Mouse (Mus musculus) CH12.LX (cell line): Measurements from ENCODE around the gene Ppfia3. TPM values are rescaled to one million over a fixed set of nuclear protein-coding genes. Genes with fewer than 3 reads are reported as not detected.

ENCODE experiments used
- DNase-seq: peaks from one replicate; pipeline ENCODE4 v3.0.0-alpha.2; 2013; ENCODE audit errors: extremely low read depth
- H3K27ac ChIP-seq: 2 replicates; pipeline ENCODE4 v1.5.1; 2012; ENCODE audit warnings: low read depth, mild to moderate bottlenecking, control low read depth, moderate library complexity; ENCODE audit not compliant: insufficient read depth
- H3K27me3 ChIP-seq: replicated peaks from 2 replicates; pipeline ENCODE3; 2012; ENCODE audit warnings: inconsistent platforms
- H3K36me3 ChIP-seq, 2 experiments: replicated peaks in 1 of 2; 2 replicates each; pipeline versions ENCODE3 to v1.6.1; 2012; ENCODE audit warnings: inconsistent platforms in 1 of 2, low read length in 1 of 2, mild to moderate bottlenecking in 1 of 2, mixed read lengths in 1 of 2, moderate library complexity in 1 of 2; ENCODE audit not compliant: control insufficient read depth in 1 of 2, insufficient read depth in 1 of 2
- H3K4me1 ChIP-seq, 2 experiments: 2 replicates each; pipeline ENCODE4 v1.6.1; 2012; ENCODE audit warnings: inconsistent platforms in 1 of 2, moderate library complexity in 1 of 2; ENCODE audit not compliant: insufficient read depth in 2 of 2, control insufficient read depth in 1 of 2
- H3K4me2 ChIP-seq: 2 replicates; pipeline ENCODE4 v1.6.1; 2012; ENCODE audit warnings: low read depth, mild to moderate bottlenecking, control low read depth; ENCODE audit not compliant: poor library complexity, insufficient read depth, severe bottlenecking
- H3K4me3 ChIP-seq, 3 experiments: fragments of 150-350 bp in 1 of 3; sonication (generic) in 1 of 3; replicated peaks in 1 of 3; 2 replicates each; pipeline versions ENCODE3 to v1.5.1; 2011 to 2012; ENCODE audit warnings: low read depth in 2 of 3, low read length in 2 of 3, mild to moderate bottlenecking in 2 of 3, moderate library complexity in 2 of 3, control low read depth in 1 of 3, improper control_type of control experiment in 1 of 3, inconsistent platforms in 1 of 3, mixed read lengths in 1 of 3; ENCODE audit not compliant: poor library complexity in 1 of 3
- H3K79me2 ChIP-seq: replicated peaks from 2 replicates; pipeline ENCODE4 v1.6.1; 2012; ENCODE audit warnings: mild to moderate bottlenecking, moderate library complexity; ENCODE audit not compliant: control insufficient read depth, poor library complexity, insufficient read depth, severe bottlenecking; ENCODE audit errors: extremely low read depth
- H3K9ac ChIP-seq: 2 replicates; pipeline ENCODE4 v1.6.1; 2012; ENCODE audit warnings: low read depth, mild to moderate bottlenecking, control low read depth, moderate library complexity; ENCODE audit not compliant: insufficient read depth
- H3K9me3 ChIP-seq: replicated peaks from 2 replicates; pipeline ENCODE3; 2012; ENCODE audit warnings: low read length, inconsistent platforms, mixed read lengths
- CHD1 ChIP-seq: IDR thresholded peaks from 2 replicates; pipeline ENCODE4 v1.6.1; 2012; ENCODE audit warnings: low read depth, low read length, improper control_type of control experiment, inconsistent platforms
- CHD2 ChIP-seq: IDR thresholded peaks from 2 replicates; pipeline ENCODE4 v1.6.1; 2011; ENCODE audit warnings: low read length, improper control_type of control experiment
- CTCF ChIP-seq, 2 experiments: IDR thresholded peaks in 1 of 2; conservative IDR thresholded peaks in 1 of 2; 2 replicates each; pipeline ENCODE4 v1.5.1; 2011 to 2012; ENCODE audit warnings: low read depth in 2 of 2, low read length in 2 of 2, improper control_type of control experiment in 1 of 2, inconsistent platforms in 1 of 2, mild to moderate bottlenecking in 1 of 2, moderate library complexity in 1 of 2
- E2F4 ChIP-seq: IDR thresholded peaks from 2 replicates; pipeline ENCODE4 v1.6.1; 2011; ENCODE audit warnings: low read depth, low read length, improper control_type of control experiment; ENCODE audit not compliant: insufficient replicate concordance
- ELF1 ChIP-seq: IDR thresholded peaks from 2 replicates; pipeline ENCODE4 v1.6.1; 2014; ENCODE audit warnings: low read depth, mild to moderate bottlenecking, inconsistent platforms, low read length, improper control_type of control experiment
- EP300 ChIP-seq: IDR thresholded peaks from 2 replicates; pipeline ENCODE4 v1.6.1; 2011; ENCODE audit warnings: low read length, improper control_type of control experiment
- ETS1 ChIP-seq: conservative IDR thresholded peaks from 2 replicates; pipeline ENCODE4 v1.6.1; 2012; ENCODE audit warnings: low read depth, mild to moderate bottlenecking, inconsistent platforms, low read length, improper control_type of control experiment, moderate library complexity
- GABPA ChIP-seq: IDR thresholded peaks from 2 replicates; pipeline ENCODE4 v1.6.1; 2012; ENCODE audit warnings: low read depth, low read length, improper control_type of control experiment, inconsistent platforms; ENCODE audit not compliant: insufficient replicate concordance
- HCFC1 ChIP-seq: IDR thresholded peaks from 2 replicates; pipeline ENCODE4 v1.6.1; 2012; ENCODE audit warnings: low read depth, mild to moderate bottlenecking, inconsistent platforms, low read length, improper control_type of control experiment
- JUN ChIP-seq: IDR thresholded peaks from 2 replicates; pipeline ENCODE4 v1.6.1; 2011; ENCODE audit warnings: low read depth, mild to moderate bottlenecking, low read length, improper control_type of control experiment, moderate library complexity; ENCODE audit not compliant: insufficient read depth
- JUND ChIP-seq: conservative IDR thresholded peaks from 2 replicates; pipeline ENCODE4 v1.6.1; 2011; ENCODE audit warnings: low read depth, low read length, improper control_type of control experiment
- MAFK ChIP-seq: IDR thresholded peaks from 2 replicates; pipeline ENCODE4 v1.6.1; 2011; ENCODE audit warnings: low read length, improper control_type of control experiment; ENCODE audit not compliant: insufficient replicate concordance
- MAX ChIP-seq: IDR thresholded peaks from 2 replicates; pipeline ENCODE4 v1.6.1; 2011; ENCODE audit warnings: low read length, improper control_type of control experiment
- MAZ ChIP-seq: IDR thresholded peaks from 2 replicates; pipeline ENCODE4 v1.6.1; 2012; ENCODE audit warnings: low read depth, mild to moderate bottlenecking, inconsistent platforms, low read length, improper control_type of control experiment, moderate library complexity
- MEF2A ChIP-seq: IDR thresholded peaks from 2 replicates; pipeline ENCODE4 v1.6.1; 2014; ENCODE audit warnings: low read depth, mild to moderate bottlenecking, inconsistent platforms, low read length, improper control_type of control experiment, borderline replicate concordance
- MXI1 ChIP-seq: IDR thresholded peaks from 2 replicates; pipeline ENCODE4 v1.6.1; 2011; ENCODE audit warnings: mild to moderate bottlenecking, low read depth, low read length, improper control_type of control experiment
- NELFE ChIP-seq: IDR thresholded peaks from 2 replicates; pipeline ENCODE4 v1.6.1; 2011; ENCODE audit warnings: low read depth, low read length, improper control_type of control experiment
- NRF1 ChIP-seq: IDR thresholded peaks from 2 replicates; pipeline ENCODE4 v1.6.1; 2014; ENCODE audit warnings: low read depth, mild to moderate bottlenecking, inconsistent platforms, low read length, improper control_type of control experiment, moderate library complexity
- PAX5 ChIP-seq: IDR thresholded peaks from 2 replicates; pipeline ENCODE4 v1.6.1; 2012; ENCODE audit warnings: low read length, inconsistent platforms, mixed read lengths
- POLR2A ChIP-seq: IDR thresholded peaks from 2 replicates; pipeline ENCODE4 v1.6.1; 2011; ENCODE audit warnings: low read depth, mild to moderate bottlenecking, improper control_type of control experiment, low read length
- RCOR1 ChIP-seq: conservative IDR thresholded peaks from 2 replicates; pipeline ENCODE4 v1.6.1; 2012; ENCODE audit warnings: low read depth, mild to moderate bottlenecking, inconsistent platforms, low read length, improper control_type of control experiment
- SIN3A ChIP-seq: IDR thresholded peaks from 2 replicates; pipeline ENCODE4 v1.6.1; 2012; ENCODE audit warnings: low read length, improper control_type of control experiment, inconsistent platforms
- SMC3 ChIP-seq: IDR thresholded peaks from 2 replicates; pipeline ENCODE4 v1.6.1; 2011; ENCODE audit warnings: low read depth, low read length, improper control_type of control experiment
- ZC3H11A ChIP-seq: IDR thresholded peaks from 2 replicates; pipeline ENCODE4 v1.6.1; 2012; ENCODE audit warnings: low read depth, mild to moderate bottlenecking, inconsistent platforms, low read length, improper control_type of control experiment
- ZMIZ1 ChIP-seq: IDR thresholded peaks from 2 replicates; pipeline ENCODE4 v1.6.1; 2012; ENCODE audit warnings: low read depth, mild to moderate bottlenecking, inconsistent platforms, low read length, improper control_type of control experiment
- ZNF384 ChIP-seq: IDR thresholded peaks from 2 replicates; pipeline ENCODE4 v1.6.1; 2012; ENCODE audit warnings: low read depth, low read length, improper control_type of control experiment, inconsistent platforms
- dilution Hi-C: fragments of 300-500 bp; cut with MboI; formaldehyde crosslinking; loops from 2 replicates; pipeline ENCODE4 v1.14.3; 2020; ENCODE audit warnings: low sequenced_read_pairs; ENCODE audit not compliant: extremely low pct_unique_long_range_greater_than_20kb, extremely low pct_ligation_motif_present
- in situ Hi-C: fragments of 300-500 bp; cut with MboI; formaldehyde crosslinking; loops from 3 replicates; pipeline ENCODE4 v1.14.3; 2019; ENCODE audit warnings: low sequenced_read_pairs, low pct_ligation_motif_present, low pct_unique_long_range_greater_than_20kb, mixed read lengths
- polyA plus RNA-seq: library from polyadenylated mRNA; unstranded; fragments of >175 nt; gene quantifications from 2 replicates; pipeline ENCODE4 v1.2.1, GENCODE M21; 2012; ENCODE audit warnings: low read depth; ENCODE audit not compliant: insufficient read length
- total RNA-seq, 2 experiments: library from RNA; depleted of rRNA; stranded (reverse); fragments of 300-350 nt in 1 of 2; fragments of >200 nt in 1 of 2; gene quantifications; 2 replicates each; pipeline ENCODE4 v1.2.3; 2012 to 2014

Ppfia3 gene
- total and polyA plus RNA-seq, 3 experiments: 0.21 to 1.9 (median 0.61) TPM

GRCm38 (mm10) chr7:45365742-45366651 lies 822 bp downstream of the Ppfia3 start:
- H3K4me3 ChIP-seq: peak overlapping the region; percentile 43 to 53 (median 53)
- no peak for DNase-seq
- in situ Hi-C loops: no loop called here
- H3K79me2 ChIP-seq: no peaks in the 10 kb centered on the region
- H3K9ac ChIP-seq: peak overlapping the region; percentile 64
- H3K27ac ChIP-seq: no peak overlapping the region
- dilution Hi-C loops: no loop called here
- peak overlapping the region; percentile 76 for H3K4me2 ChIP-seq
- H3K27me3 ChIP-seq: peaks cover 50% of the 10 kb centered on the region
- no peak for TF ChIP-seq EP300
- peaks cover 6 to 35% of the 10 kb centered on the region in 2 experiments for H3K4me1 ChIP-seq
- no peaks in the 10 kb centered on the region for H3K9me3 ChIP-seq
- H3K36me3 ChIP-seq: peaks cover 8 to 29% of the 10 kb centered on the region in 2 experiments

- H3K27me3 ChIP-seq: peaks cover 63% of the 10 kb centered on the region
Observed at GRCm38 (mm10) chr7:45363983-45364382, 2.8 kb downstream of the Ppfia3 start.

GRCm38 (mm10) chr7:45362801-45363200 lies 4.0 kb downstream of the Ppfia3 start:
- Histone ChIP-seq H3K79me2 (no peaks in the 10 kb centered on the region), H3K36me3 (no peaks in the 10 kb centered on the region), H3K4me1 (peaks cover 4 to 33% of the 10 kb centered on the region in 2 experiments), H3K27me3 (peaks cover 71% of the 10 kb centered on the region), H3K9me3 (peaks cover 2% of the 10 kb centered on the region), H3K4me3 (no peak overlapping the region), H3K4me2 (peak overlapping the region; percentile 81; the same call in 1 of the 2 replicates), H3K27ac (no peak overlapping the region), H3K9ac (no peak overlapping the region)
- in situ Hi-C loops (no loop called here), dilution Hi-C loops (no loop called here)
- no peak for TF ChIP-seq ZMIZ1
- TF ChIP-seq NELFE: no peak
- TF ChIP-seq CHD2: no peak
- no peak for TF ChIP-seq POLR2A
- TF ChIP-seq PAX5: no peak
- TF ChIP-seq JUN: no peak
- no peak for TF ChIP-seq MAZ
- no peak for TF ChIP-seq MEF2A
- DNase-seq: peak; percentile 86

More at GRCm38 (mm10) chr7:45363983-45364382, 2.8 kb downstream of the Ppfia3 start:
- in situ Hi-C loops: no loop called here
- no peaks in the 10 kb centered on the region for H3K79me2 ChIP-seq
- H3K27ac ChIP-seq: no peak overlapping the region
- peaks cover 6 to 41% of the 10 kb centered on the region in 2 experiments for H3K4me1 ChIP-seq
- no peak overlapping the region for H3K4me2 ChIP-seq
- no peak for DNase-seq
- H3K36me3 ChIP-seq: peaks cover 0 to 9% of the 10 kb centered on the region in 2 experiments
- TF ChIP-seq MAFK (no peak), MAX (no peak), GABPA (no peak), CHD1 (no peak), NRF1 (no peak), JUND (no peak), ZC3H11A (no peak), CTCF (conservative IDR thresholded peaks at IDR 0.05 in 1 of 2, IDR thresholded peaks at IDR 0.05 in 1 of 2; ENCODE audit: low read depth in 2 of 2, low read length in 2 of 2) (no peak), E2F4 (no peak), ETS1 (no peak), MAZ (no peak), ELF1 (no peak), SMC3 (no peak), PAX5 (no peak), SIN3A (no peak), MXI1 (no peak), RCOR1 (no peak), HCFC1 (no peak), ZNF384 (no peak), MEF2A (no peak)
- TF ChIP-seq, all 38 proteins: peak for 0
- Histone ChIP-seq H3K9ac (no peak overlapping the region), H3K4me3 (no peak overlapping the region), H3K9me3 (peaks cover 2% of the 10 kb centered on the region)
- dilution Hi-C loops: no loop called here
